Mouse (Mus musculus) heart, adult 9 months (tissue): Measurements from ENCODE around the gene Coq8a.

Experiments used
- DNase-seq, 2 experiments: peaks; one replicate each; pipeline ENCODE4 v3.0.0; 2022; ENCODE audit warnings: low spot score in 2 of 2

The Coq8a gene

DNA sequence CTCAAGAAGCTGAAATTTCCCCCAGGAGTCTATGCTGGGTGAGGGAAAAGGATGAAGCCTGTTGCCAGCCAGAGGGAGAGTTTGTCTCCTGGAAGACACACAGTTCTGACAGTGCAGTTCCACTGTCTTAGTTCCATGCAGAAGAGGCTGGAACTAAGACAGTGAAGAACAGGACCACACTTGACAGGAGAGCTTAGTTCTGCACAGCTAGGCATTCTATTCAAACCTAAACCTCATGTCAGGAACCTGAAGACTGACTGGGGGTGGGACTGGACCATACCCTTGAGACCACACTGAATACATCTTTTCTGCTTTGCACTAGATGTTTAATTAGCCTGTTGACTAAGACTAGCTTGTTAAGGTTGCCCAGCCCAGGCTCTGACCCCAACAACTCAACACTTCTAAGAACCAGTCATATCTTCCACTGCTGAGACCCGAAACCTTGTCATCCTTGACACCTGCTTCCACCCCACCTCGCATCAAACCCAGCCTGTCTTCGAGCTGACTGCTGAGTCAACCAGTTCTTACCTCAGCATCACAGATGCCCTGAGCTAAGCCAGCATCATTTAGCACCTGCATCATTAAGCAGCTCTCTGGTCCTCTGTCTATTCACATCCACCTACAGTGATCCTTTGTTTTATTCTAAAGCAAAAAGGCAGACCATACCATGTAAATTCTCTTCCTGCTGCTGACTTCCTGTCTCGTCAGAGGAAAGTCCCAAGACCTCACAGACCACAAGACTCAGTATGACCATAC, at the start of gene Coq8a:
Coq8a (minus strand) TSS at position 644 of the 756 bp plus-strand sequence.
- DNase-seq: no peak

DNA sequence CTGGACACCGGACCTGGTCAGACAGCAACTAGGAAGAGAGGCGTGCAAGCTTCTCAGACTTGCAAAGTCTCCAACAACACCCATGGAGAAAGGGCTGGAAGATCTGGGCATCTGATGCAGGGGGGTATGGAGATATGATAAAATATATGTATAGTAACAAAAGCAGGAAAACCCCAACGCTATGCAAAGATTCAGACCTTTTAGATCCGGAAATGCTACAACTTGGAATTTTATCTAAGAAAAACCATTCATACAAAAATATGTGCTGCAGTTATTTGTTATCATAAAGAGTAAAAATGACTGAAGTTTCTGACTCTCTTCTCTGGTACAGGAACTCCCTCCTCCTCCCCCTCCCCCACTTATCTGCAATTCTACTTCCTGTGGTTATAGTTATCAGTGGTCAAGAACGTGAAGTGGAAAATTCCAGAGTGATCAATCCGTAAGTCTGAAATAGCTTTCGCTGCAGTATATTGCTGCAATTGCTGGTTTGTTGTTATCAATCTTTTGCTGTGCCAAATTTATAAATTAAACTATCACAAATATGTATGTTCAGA, 49.3 kb upstream of the Coq8a start:
- no peak for DNase-seq

DNA sequence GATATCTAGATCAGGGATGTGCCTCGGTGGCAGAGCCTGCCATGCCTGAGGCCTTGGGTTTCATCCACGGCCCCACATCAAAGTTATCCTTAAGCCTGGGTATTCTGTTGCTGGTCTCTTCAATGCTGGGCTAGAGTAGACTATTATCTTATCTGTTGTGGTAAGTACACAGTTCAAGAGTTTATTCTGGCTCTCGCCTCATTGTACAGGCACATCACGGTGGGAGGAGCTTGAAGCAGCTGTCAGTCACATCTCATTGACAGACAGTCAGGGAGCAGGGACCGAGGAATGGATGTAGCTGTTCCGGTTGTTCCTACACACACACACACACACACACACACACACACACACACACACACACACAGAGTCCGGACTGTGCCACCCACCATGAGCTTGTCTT, 48.5 kb upstream of the Coq8a start:
- DNase-seq: no peak

DNA sequence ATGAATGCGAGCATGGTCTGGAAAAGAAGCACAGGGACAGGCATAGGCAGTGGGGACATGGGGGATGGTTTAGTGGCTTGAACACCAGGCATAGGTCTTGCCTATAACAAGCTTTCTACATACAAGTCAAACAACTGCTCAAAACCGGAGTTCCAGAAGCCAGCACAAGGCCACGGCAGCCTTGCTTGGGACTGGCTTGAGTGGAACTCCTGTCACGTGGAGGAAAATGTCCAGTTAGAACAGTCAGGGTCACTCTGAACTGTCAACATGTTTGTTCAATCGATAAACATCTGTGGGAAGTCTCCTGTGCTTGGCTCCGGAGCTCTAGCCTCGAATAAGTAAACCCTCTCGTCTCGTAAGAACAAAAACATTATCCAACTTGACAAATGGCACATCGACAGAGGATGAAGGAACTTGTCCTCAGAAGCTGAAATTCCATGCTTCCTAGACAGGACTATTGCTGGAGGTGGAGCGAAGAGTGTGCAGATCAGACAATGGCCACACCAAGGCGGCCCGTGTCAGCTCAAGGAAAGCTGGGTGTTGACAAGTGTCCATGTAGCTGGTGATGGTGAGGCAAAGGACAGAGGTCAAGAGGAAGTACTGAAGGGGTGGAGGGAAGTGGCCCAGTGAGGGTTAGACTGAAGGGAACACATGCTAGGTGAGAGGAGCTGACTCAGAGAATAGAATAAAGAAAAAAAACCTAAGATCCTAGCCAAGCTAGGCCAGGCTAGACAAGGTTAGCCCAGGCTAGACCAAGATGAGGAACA, 46.5 kb upstream of the Coq8a start:
- DNase-seq: no peak

DNA sequence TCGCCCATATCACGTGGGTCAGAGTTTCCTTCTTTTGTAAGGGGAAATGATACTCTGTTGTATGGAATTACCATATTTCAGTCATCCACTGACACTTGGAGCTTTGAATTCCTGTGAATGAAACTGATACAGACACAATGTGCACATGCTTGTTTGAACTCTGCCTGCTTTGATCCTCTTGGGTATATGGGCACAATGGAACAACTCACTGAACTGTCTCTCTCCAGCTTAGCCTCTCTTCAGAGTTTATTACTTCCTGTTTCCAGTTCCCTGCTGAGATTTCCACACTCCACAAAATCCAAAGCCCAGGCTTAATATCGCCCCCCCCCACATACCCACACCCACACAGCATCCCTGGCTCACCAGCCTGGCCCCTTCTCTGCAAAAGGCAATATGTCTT, 32.3 kb upstream of the Coq8a start:
- no peak for DNase-seq

DNA sequence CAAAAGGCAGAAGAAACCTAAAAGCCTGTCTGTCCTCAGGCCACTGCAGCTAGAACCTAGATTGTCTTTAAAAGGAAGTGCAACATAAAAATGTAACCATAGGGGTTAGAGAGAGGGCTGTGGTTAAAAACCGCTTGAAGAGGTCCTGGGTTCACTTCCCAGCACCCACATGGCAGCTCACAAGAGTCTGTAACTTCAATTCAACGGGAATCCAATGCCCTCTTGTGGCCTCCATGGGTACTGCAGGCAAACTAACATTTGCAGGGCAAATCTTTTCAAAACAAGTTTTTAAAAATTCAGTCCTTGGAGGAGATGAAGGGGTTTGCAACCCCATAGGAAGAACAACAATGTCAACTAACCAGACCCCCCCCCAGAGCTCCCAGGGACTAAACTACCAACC, 31.2 kb upstream of the Coq8a start:
- no peak for DNase-seq

DNA sequence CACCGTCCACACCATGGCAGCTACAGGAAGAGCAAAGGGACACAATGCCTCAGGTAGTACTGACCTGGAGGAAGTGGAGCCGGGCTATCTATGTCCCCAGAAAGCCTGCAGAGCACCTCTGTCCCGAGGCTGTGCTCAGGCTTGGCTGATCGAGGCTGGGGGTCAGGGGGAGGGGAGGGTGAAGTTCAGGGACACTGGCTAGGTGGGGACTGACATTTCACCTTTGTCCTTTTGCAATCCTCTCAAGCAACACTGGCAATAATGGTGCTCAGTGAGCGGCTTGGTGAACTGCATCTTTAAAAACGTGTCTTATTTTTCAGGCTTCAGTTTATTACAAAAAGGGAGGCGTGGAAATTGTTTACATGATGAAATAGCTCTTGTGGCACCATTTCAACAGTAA, 30.5 kb upstream of the Coq8a start:
- DNase-seq: no peak

DNA sequence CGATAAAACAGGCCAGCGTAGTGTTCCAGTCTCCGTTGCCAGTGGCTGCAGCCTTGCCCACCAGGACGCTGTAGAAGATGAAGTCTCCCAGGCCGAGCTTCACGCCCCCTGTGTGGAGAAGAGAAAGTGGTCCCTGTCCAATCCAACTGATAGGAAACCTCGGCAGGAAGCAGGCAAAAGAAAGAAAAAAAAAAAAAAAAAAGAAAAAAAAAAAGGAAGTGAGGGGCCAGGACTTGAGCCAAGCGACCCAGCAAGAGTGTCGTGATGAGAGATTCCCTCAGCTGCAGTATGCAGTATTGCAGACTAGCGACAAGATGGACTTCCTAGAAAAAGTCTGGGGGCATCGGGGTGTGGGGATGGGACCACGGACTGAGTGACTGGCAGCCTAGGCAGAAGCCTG, 29.5 kb upstream of the Coq8a start:
- DNase-seq: no peak

DNA sequence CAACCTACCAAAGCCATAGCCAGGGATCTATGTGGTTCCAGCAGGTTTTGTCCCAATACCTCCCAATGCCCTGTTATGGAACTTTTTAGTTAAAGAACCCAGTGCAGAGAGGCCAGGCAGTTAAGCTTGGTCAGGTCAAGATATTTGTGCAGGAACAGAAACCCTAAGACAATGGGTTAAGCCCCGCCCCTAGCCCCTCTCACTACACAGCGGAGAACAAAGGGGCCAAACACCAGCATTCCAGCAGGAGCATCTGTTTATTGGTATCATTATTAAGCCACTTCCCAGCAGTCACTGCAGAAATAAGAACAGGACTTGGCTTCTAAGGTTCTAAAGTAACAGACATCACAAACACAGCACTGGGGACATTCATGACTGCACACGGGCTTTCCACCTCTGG, 27.4 kb upstream of the Coq8a start:
- no peak for DNase-seq

DNA sequence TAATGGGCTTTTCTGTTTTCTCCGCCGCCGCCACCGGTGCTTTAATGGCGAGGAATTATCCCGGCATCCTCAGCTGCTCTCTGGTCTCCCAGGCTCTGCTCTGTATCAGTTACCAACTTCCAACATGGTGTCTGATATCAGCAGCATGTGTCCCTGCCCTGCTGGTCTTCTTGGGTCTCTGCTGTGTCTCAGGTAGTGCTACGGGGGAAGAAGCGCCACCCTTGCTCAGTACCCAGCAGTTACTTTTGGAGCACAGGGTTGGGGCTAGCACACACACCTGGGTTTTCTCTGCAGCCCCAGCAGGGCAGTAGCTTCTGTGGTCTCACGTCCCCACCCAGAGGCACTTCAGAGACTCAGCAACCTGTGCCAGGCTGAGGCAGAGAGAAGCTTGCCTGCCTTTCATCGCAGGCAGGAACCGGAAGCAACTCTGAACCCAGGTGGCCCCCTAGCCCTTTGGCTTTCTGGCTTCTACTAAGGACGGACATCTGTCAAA, 26.9 kb upstream of the Coq8a start:
- no peak for DNase-seq

DNA sequence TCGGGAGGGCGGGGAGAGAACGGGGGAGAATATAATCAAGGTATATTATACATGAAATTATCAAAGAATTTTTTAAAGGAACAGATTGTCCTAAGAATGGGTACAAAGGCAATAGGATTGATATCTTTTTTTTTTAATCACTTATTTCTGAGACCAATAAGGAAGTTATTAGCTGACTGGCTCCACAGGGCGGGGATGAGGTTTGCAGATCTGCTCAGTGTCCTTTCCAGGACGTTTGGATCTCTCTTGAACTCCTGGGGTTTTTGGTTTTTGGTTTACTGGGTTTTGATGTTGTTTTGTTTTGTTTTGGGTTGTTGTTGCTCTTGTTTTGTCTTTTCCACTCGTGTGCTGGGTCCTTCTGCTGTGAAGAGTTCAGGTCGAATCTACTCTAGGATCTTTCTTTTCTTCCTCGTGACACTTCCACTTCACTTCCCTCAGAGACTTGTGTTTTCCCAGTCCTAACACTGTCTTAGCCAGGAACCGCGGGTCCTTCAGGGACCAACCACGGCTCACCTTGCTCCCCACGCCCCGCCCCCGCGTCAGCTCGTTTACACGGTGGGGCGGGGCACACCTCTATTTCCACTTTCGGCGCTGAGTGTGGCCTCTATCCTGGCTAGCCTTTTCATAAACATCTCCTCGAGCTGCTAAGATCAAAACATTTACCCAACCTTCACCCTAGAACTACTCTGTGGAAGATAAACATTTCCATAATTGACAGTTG, 26.3 kb upstream of the Coq8a start:
- peak; percentile 23 to 26 for DNase-seq

DNA sequence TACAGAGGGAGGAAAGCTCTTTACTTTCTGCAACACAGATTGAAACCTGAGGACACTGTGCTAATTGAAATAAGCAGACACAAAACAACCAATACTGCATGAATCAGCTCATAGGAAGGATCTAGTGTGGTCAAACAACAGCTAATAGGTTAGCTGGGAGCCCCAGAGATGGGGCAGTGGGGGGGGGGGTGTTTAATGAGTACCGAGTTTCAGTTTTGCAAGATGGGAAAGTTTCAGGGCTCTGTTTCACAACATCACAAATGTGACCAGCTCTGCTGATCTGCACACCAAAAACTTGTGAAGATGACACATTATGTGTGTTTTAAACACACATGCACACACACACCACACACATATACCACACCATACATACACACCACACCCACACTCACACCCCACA, 22.6 kb upstream of the Coq8a start:
- DNase-seq: no peak

DNA sequence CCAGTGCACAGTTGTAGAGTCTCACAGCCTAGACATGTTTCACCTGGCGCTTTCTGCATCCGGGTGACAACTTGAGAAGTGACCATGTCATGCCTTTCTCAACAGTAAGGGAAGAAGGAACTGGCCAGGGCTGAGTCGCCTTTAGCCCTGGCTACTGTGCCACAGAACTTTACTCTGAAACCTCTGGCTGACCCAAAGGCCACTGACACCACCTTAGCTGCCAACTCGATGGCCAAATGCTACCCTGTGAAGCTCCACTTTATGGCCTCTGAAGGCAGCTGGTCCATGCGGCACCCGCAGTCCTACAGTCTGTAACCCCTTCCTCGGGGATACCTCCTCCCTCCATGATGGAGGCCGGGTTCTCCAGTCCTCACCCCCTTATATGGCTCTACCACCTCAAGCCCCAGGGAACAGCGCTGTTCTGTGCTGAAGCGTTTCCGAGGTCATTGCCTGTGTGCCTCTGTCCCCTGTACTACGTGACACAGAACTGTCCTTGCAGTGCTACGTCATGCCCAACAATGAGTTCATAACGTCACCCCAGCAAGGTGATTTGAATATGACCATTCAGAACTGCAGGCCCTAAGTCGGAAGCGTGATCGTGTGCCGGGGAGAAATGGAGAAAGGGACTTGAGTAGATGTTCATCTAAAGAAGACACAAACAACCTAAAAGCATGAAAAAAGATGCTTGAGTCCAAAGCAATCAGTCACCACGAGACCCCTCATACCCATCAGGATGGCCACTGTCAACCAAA, 21.6 kb upstream of the Coq8a start:
- DNase-seq: no peak

DNA sequence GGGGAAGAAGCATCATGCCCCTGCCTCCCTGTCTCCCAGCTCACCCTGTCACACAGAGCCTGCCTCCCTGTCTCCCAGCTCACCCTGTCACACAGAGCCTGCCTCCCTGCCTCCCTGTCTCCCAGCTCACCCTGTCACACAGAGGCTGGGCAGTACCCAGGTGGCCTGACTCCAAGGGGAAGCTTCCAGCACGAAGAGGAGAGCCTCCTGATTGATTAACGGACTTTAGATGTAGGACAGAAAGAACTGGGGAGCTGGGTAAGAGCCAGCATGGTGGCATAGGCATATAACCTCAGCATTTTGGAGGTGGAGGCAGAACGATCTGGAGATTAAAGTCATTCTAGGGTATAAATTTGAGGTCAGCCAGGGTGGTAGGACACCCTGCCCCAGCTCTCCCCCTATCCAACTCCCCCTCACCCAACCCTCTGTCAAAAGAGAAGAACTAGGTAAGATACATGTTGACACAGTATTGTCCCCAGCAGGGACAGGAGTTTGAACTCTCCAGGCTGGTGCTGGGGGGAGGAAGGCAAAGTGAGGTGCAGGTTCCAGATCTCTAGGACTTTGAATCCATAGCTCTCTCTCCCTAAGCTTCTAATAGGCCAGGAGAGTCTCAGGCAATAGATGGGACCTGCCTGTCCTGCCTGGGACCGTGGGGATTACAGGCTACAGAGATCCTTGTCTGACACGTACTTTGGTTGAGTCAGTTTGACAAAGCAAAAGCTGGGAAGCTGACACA, 17.3 kb upstream of the Coq8a start:
- no peak for DNase-seq

DNA sequence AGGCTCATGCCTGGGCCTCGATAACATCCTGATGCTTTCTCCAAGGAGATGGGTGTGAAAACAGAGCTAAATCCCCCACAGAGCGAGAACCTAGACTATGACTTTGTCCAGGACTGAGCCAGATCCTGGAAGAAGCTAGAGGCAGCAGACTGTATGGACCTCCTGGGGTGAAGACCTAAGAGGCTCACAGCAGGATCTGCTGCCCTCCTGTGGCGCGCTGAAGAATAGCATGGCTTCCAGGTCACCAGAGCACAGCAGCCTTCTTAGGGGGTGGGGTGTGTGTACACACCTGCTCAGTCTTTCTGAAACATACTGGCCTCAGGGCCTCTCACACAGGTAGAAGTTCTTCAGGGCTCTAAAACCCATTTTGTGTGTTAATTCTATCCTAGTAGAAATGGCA, 15.6 kb upstream of the Coq8a start:
- peak; percentile 66 to 67 for DNase-seq

DNA sequence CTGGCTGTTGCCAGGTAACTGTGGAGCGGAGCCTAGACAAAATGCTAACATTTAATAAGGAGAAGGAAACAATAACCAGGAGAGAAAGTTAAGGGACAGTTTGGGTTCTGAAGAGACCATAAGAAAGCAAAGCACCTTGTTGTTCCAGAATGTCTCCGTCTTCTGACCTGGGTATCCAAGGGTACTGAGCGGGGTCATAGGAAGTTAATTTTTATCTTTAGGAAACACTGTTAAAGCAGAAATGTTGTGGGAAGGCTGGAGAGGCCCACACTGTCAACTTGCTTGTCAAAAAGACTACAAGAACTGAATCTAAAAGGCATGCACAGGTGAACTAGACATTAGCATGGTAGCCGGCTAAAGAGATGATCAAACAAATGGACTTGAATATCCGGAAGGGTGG, 13.5 kb upstream of the Coq8a start:
- DNase-seq: no peak

DNA sequence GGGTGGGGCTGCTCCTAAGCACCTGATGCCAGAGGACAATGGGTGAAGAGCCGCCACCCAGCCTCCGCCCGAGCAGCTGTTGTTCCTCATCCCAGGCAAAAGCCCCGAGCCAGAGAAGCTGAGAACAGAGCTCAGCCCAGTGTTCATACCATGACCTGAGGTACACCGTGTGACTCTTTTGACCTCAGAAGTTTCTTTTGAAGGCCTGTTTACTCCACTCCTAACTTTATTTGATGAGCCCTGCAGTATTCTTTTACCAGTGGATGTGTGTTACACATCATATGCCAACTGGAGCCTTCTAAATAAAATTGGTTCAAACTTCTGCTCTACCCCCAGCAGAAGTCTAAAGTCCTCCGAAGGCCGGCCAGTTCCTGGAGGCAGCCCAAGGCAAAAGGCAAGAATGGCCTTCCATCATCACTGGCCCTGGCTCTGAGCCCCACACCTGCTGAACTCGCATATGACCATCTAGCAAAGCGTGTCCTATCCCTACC, 11.4 kb upstream of the Coq8a start:
- DNase-seq: no peak

DNA sequence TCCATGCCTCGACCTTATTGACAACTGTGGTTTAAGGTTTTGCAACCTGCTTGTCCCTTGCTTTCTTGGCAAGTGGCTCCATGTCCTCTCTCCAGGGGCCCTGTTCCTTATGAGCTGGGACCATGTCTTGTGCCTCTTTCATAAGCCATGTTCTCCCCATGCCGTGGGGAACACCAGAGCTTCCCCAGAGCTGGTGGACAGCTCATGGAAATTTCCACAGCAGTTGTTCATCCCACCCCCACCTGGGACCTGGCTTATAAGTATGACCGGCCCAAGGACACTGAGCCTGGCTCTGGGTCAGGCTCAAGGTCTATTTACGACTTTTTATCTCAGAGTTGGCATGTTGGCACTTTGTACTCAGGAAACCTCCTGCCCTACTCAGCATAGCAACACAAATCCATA, 10.6 kb upstream of the Coq8a start:
- DNase-seq: peak; percentile 64 to 75

DNA sequence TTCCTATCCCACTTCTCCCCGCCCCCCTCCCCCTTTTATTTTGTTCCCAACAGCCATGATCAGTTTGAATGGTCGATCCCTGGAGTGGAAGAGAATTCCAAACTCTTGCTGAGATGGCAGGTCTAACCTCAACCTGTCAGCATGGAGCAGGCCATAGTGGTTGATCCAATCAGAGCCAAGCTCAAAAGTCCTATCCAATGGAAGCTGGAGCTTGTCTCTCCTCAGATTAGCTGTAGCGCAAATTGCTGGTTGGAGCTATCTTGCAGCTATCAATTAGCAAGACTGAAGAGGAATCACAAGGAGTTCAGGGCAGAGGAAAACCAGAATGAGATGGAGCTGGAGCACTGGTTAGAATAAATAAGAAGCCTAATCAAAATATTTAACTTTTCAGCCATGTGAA, 9.0 kb upstream of the Coq8a start:
- DNase-seq: no peak

DNA sequence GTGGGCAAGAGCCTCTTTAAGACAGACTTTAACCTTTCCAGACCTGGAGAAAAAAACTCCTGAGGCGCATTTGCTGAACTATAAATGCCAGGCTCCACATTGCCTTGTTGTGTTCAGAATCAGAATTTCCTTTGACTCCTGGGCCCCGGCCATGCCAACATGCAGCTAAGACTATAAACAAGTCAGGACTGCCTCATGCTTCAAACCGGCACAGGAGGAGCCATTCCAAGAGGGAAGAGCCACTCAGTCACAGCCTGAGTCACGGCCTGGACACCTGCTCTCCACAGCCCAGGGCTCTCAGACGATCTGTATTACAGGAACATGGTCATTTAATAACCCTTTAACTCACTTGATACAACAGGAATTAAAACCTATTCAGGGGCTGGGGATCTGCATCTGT, 1.3 kb upstream of the Coq8a start:
- DNase-seq: no peak

DNA sequence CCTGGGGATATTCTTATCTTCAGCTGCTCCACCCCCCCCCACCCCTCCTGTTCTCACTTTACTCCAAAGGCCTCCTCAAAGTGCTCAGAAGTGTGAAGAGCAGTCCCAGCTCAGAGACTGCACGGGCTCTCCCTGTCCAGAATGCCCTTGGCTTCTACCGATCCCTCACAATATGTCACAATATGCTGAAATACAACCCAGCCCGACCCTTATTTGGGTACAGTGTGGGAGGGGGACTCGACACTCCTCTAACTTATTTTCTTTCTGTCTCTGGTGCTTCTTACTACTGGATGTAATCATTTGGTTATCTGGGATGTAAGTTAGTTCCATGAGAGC, 281 bp upstream of the Coq8a start:
- no peak for DNase-seq
